Mouse (Mus musculus) cerebellum, adult (tissue): ENCODE measurements around the gene Sh2d7.
"Not testable (repeated sequence)": the region's sequence is repeated elsewhere in the genome, so short reads cannot be mapped to it uniquely, and the experiment has no call there.

Source experiments
- ATAC-seq: cut with Nextera tagmentation; 2 replicates; pipeline ENCODE4 v1.9.2; 2017; ENCODE audit warnings: mild to moderate bottlenecking, moderate library complexity, mixed read lengths; ENCODE audit not compliant: insufficient number of reproducible peaks, low FRiP score, low TSS enrichment

The Sh2d7 gene

DNA sequence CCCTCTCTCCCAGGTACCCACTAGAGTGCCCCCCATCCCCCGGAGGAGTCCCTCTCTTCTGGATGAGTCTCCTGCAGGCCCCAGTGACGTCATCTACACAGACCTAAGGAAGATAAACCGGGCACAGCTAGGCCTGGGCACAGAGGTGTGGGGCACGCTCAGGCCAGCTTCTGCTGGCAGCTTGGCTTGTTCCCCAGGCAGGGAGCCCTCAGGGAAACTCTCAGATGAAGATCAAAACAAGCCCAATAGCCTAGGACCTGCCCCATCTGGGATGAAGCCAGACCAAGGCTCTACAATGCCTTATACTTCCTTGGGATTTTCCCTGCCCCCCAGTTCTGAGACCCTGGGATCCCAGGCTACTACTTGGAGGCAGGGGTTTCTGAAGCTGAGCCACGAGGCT, 2.0 kb downstream of the Sh2d7 start:
- ATAC-seq = no peak

DNA sequence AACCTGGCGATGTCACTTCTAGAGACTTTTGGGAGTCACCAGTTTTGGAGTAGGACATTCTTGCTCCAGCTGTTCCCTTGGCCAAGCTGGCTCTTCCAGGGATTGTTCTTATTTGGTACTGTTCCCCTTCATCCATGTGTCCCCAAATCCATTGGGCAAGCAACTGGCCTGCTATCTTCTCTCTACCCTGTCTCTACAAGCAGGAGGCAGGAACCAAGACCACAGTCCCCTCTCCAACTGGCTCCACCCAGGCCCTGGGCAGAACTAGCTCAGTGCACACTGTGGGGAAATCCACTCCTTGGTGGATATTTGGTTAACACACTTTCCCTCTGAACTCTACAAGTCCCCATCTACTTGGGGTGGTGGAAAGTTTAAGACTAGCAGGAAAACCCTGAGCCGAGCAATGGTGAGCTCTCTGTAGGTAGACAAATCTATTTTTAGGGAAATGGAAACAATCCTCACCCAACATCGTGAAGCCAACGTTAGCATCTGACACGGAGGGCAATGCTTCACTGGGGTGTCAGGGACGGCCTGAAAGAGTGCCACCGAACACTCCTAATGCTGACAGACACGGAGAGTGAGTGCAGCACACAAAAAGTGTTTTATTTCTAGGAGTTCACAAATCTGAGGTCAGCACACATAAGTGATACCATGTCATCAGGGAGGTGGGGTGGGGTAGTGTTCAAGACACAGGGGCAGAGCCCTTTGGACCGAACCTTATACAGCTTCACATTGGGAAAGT, 5.6 kb downstream of the Sh2d7 start:
- ATAC-seq = no peak

DNA sequence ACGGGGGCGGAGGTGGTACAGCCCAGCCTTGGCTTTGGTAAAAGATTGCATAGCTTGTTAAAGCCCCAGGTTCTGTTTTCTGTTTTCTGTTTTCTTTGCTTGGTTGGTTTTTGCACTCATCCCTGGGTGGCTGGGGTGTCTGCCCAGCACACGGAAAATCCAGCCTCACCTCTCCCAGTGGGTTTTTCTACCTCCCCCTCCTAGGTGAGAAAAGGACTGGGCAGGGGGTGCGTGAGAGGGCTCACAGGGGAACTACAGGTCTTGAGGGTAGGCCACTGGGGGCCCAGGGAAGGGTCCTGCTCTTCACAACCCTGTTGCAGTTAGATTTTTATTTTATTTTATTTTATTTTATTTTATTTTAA, 6.2 kb downstream of the Sh2d7 start:
- no peak for ATAC-seq

DNA sequence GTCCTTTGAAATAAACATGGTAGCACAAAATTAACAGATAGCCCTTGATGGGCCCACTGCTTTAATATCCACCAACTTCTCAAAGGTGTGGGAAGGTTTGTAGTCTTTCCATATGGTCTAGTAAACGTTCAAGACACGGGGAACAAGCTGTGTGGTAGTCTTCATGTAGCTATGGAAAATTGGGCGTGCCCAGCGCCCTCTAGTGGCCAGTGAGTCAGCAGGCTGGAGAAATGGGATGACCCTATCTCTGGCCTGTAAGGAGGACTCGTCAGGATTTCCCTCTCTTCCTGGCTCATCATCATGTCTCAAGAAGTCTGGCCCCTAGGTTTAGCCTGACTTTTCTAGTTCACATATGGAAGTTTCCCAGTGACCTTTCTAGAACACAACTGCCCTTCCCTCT, 8.8 kb downstream of the Sh2d7 start:
- ATAC-seq = 0 out of 2 replicates have a peak, but pooled peaks have one; percentile 39

DNA sequence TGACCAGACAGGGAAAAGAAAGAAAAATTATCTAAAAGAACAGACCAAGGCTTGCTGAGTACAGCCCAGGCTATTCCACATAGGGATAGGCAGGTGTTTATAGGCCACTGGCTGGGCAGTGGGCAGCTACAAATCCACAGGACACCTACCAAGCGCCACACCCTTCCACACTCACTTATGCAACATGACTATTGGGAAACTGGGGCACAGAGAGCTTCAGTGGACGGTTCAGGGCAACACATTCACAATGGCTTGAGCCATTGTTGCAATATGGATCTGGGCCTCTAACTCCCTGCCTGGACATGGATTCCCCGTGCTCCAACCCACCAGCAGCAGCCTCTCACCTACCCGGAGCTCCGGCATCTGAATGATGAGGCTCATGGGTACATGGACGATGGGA, 10.6 kb downstream of the Sh2d7 start:
- ATAC-seq = no peak

DNA sequence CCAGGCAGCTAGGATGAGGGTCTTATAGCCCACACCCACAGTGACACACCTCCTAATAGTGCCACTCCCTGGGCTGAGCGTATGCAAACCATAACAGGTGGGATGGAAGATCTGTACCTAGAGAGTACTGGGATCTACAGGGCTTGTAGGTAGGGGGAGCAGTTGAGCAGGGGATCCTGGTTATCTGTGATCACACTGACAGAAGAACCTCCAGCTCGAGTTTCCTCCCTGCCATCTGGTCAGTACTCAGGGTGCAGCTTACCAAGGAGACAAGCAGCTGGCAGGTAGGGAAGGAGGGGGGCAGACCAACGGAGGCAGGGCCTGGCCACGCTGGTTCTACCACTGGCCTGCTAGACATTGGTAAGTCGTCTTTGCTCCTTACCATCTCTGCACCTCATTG, 13.6 kb downstream of the Sh2d7 start:
- ATAC-seq = peak; percentile 62; the same call in 1 of the 2 replicates

DNA sequence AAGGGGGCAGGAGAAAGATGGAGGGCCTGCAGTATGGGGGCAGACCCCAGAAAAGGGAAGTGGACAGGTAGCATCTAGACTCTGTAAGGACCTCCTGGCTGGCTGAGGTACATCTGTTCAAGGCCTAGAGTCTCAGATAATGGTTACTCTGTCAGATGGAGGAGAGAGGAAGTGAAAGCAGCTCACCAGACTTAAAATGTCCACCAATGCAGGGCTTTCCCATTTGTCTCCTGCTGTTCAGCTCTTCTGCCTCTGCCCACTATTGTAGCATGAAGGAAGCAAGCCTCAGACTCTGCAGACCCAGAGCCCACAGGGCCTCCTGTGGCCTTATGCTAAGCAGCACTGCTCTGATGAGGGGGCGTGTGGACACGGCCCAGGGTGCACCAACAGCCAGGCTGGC, 16.3 kb downstream of the Sh2d7 start:
- no peak for ATAC-seq

DNA sequence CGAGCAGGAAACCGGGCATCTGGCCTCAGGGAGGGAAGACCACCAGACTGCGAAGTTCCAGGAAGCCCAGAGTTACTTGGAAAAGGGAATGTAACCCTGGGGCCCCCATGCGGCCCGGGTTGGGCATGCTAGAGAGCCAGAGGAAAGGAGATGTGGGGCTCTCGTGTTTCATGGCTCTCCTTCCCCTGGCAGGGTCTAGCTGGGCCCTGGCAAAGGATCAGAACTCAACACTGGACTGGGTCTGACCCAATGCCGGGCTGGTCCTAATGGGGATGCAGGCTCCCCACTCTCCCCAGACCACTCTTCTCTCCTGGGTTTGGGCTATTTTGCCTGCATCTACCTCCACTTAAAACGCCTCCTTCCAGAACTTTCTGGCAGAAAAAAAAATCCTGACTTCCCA, 19.9 kb downstream of the Sh2d7 start:
- ATAC-seq = no peak

DNA sequence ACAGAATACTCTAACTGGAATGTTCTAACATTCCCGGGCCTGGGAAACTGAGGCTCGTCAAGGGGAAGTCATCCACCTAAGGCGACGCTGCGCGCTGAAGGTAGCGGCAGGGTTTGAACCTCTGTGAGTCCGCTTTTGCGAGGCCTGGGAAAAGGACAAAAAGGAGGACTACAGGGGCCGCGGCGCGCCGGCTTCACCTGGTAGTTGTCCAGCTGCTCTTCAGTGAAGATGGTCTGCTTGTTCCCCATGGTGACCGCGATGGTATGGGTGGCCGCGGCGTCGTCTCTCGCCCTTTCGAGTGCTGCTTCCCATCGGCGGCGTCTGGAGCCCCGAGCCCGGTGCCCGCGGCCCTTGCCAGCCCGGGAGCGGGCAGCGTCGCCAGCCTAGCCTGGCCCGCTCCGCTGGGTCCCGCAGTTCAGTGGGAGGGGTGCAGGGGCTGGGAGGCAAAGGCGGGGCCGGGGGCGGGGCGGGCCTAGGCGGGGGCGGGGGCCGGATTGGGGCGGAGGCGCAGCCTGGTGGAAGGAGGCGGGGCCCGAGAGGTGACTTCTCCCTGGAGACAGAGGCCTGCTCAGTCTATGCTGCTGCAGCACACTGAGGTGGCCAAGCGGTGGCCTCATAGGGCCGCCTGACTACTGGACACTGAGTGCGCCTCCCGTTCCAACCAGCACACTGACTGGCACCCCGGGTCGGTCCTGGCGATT, 21.1 kb downstream of the Sh2d7 start, which contains the start of gene Cib2:
Cib2 (minus strand) TSS at position 448 of the 701 bp plus-strand sequence.
- ATAC-seq = peak; percentile 92

DNA sequence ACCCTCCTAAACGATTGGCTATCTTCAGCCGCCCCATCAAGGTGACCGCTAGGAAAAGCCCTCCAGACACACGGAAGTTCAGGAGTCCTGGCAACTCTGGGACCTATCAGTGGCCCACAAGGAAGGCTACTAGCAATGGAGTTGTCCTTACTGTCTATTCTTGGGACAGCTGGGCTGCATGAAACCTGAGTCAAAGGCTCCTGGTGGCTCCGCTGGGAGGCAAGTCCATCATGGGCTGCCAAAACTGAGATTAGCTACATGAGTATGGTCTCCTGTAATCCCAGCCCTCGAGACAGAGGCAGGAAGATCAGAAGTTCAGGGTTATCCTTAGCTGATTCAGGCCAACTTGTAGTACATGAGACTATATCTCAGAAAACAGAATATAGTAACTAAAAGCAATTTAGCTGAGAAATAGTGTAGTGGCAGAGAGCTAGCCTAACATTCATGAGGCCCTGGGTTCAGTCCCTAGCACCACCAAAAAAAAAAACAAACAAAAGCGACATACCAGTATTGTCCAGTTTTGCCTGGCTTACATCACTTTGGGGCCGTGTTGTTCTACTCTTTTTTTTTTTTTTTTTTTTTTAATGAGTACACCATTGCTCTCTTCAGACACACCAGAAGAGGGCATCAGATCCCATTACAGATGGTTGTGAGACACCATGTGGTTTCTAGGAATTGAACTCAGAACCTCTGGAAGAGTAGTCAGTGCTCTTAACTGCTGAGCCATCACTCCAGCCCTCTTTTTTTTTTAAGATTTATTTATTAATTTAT, 22.2 kb downstream of the Sh2d7 start:
- no peak for ATAC-seq

DNA sequence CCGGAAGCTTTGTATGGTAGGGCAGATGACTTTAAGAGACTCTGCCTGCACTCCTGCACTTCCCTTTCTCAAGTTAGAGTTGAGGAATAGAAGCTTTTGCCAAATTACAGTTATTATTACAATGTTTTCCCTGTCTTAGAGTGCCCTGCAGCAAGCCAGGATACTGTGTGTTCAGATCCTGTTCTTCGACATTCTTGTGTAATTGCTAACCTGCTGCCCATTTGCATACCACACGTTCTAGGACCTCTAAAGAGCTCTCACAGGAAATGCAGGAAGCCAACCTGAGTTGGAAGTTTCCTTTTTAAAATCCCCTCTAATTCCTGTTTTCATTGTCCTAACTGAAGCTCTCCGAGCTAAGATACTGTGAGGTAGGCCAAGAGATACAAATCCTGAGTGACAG, 28.2 kb downstream of the Sh2d7 start:
- ATAC-seq = no peak

DNA sequence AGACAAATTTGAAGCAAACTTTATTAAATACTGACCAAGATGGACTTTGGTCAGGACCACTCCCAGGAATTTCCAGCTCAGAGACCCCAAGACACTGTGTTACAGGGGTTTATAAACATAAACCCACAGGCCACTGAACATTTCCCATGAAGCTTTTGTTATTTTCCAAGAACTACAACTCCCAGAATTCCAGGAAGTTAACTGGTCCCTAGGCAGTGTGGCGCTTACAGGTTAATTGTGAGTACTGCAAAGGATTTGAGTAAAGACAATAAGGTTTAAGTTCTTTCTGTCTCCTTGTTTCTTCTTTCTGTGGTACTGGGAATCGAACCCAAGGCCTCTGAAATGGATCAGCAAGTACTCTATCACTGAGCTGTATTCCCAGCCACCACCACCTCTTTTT, 29.9 kb downstream of the Sh2d7 start:
- ATAC-seq = no peak

DNA sequence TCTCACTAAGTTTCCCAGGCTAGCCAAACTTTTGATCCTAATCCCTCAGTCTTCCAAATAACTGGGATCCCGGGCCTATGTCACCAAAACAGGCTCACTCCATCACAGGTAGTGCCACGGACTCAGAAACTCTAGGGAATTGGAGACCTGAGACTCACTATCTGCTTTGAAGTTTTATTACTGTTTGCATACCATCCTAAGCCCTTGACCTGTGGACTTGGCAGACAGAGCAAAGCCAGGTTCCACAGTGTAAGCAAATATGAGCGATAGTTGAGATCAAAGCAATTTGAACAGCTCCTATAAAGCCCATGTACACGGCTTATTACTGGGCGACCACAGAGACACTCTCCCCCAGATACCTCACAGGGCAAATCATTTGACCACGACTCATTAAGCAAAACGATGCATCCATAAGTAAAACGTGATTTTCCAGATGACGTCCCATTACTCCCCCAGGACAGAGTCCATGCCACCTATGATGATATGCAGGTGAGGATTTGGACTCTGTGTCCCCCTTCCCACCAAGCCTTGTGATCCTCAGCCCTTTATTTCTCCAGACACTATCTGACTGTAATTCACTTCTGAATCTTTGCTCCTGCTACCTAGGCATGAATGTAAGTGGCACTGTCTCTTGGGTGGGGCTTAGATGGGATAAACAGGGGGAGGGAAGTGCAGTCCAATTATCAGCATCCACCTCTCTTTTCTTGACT, 32.5 kb downstream of the Sh2d7 start:
- no peak for ATAC-seq

DNA sequence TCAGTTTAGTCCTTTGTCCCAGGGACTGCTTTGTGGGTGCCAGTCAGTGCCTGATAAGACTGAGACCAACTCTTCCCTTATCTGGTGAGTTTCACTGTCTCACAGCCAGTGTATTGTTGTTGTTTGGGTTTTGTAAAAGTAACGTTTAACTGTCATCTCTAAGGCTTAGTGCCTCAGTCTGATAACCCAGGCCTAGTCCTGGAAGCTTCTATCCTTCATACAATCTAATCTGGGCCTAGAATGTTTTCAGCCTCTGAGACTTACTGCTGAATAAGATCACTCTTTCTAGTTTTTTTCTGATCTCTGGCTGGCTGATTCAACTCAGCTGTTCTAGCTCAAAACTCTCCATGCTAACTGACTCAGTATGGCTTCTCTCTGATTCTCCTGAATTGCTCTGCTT, 44.9 kb downstream of the Sh2d7 start:
- no peak for ATAC-seq

DNA sequence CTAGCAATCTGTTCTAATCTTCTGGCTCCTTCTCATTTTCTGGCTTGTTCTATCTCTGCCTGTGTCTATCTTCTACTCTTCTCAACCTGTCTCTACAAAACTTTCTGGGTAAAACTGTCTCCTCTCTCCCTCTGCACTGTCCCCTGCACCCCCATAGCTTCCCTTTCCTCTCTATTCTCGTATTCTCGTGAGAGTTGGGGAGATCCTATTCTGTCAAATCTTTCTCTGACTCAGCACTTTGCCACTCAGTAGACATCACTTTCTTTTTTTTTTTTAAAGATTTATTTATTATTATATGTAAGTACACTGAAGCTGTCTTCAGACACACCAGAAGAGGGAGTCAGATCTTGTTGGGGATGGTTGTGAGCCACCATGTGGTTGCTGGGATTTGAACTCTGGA, 45.3 kb downstream of the Sh2d7 start:
- not testable (repeated sequence) for ATAC-seq

DNA sequence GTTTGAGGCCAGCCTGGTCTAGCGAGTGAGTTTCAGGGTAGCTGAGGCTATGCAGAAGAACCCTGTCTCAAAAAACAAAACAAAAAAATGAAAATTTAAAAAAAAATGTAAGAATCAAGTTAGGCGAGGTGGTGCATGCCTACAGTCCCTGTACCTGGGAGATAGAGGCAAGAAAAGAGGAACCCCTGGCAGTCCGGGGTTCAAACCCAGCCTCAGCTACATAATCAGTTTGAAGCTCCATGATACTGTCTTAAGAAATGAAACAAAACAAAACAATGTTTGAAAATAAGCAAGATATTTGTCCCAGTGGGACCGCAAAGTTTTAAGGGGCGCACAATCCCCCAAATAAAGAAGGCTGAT, 47.0 kb downstream of the Sh2d7 start:
- ATAC-seq = no peak

DNA sequence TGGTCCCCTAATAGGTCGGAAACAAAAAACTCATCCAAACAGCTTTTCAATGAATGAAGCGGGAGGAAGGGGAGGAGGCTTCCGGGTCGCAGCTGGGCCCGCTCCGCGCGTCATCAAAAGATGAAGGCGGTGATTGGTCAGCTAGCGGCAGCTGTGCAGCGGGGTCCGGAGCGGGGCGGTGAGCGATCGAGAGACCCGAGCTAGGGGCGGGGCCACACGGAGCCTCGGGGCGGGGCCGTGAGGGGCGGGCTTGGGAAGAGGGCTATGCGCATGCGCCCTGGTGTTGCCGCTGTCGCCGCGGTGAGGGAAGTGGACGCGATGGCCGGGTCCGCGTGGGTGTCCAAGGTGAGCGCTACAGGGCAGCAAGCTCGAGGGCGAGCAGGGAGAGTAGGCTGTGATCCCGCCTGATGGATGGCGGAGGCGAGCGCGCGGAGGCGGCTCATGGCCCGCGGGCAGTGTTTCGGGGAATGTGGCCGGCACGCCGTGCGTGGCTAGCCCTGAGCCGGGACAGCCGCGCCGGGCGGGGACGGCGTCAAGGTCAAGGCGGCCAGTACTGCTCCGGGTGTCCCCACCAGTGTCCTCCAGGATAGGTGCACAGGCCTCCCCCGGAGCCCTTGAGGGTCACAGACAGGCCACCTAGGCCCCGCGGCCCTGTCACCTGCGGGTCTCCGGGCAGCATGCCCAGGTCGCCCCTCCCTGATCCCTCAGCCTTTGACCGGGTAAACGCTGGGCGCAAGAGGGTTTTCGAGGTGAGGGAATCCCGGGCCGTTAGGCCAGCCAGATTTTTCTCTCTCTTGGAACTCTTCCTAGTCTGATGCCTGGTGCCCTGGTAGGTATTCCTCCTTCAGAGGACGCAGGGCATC, 47.6 kb downstream of the Sh2d7 start, which contains the start of gene Idh3a:
Idh3a (plus strand) TSS at position 136 of the 863 bp plus-strand sequence.
- ATAC-seq = peak; percentile 91

DNA sequence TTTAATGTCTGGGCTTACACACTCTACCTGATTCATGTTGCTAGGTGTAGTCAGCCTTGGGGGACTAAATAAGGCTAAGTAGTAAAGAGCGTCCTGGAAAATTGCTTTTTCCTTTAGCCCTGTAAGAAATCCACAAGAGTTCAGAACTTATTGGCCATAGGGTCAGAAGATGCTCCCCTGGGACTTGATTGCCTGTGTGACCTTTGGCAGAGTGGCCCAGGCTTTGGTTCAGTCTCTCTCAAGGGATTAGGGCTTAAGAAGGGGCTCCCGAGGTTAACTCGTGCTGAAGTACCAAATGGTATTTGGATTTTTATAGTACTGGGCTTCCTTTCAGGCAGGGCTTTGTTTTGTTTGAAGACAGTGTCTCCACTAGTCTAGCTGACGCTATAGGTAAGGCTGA, 49.1 kb downstream of the Sh2d7 start:
- no peak for ATAC-seq

DNA sequence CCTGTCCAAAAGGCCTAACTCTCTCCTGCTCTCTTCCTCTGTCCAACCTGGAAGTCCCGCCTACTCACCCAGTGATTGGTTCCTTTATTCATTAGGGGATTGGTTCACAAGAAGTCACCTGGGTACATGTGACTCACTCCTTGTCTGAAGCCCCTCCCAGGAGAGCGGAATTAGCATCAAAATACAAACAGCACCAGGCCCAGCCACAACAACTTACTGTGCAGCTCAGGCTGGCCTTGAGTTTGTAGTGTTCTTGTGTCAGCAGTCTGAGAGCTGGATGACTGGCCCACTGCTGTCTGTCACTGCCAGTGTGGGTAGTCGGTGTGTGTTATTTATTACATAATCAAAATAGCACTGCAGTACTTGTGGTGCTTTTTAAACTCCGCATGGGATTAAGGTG, 54.9 kb downstream of the Sh2d7 start:
- ATAC-seq = not testable (repeated sequence)
